Mouse (Mus musculus): Measurements from ENCODE around the gene Fam19a1.

DNA sequence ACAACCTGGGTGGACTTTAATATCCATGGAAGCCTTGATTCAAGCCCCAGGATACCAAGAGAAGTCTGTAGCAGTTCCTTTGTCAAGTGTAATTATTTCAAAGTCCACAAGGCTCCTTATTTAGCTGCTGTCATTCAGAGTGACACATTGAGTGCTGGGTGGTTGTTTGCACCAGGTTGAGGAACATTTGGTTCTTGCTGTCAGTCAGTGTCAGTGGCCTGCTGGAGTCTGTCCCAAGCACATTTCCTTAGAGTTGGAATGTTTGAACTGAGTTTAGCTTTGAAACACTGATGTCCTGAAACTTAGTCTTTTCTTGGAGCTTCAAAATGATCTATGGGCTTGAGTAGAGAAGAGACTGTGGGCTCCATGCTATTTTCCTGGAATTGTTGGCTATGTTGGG lies 121.9 kb downstream of the Fam19a1 start:
- TF ChIP-seq CTCF (IDR thresholded peaks at IDR 0.05; ENCODE audit: low read depth, low read length), result no peak
- TF ChIP-seq GATA1 (IDR thresholded peaks at IDR 0.05; ENCODE audit: borderline replicate concordance, low read length), result no peak
- no peak for TF ChIP-seq TAL1 (conservative IDR thresholded peaks at IDR 0.05; ENCODE audit: low read depth, low read length)

All from G1E (cell line).